Mouse (Mus musculus) embryo, embryonic 9.5 days (tissue): ENCODE data around the gene Nsf.
A peak's percentile ranks its signal among the peaks of the same experiment; 100 is the strongest.
"Not testable (repeated sequence)": the region's sequence is repeated elsewhere in the genome, so short reads cannot be mapped to it uniquely, and the experiment has no call there.

ENCODE experiments used
- DNase-seq: peaks from one replicate; pipeline ENCODE4 v3.0.0-alpha.2; 2017; ENCODE audit errors: extremely low spot score

Nsf gene

GRCm38 (mm10) chr11:103896056-103896455 is 57.8 kb downstream of the Nsf start:
- DNase-seq: no peak

DNA sequence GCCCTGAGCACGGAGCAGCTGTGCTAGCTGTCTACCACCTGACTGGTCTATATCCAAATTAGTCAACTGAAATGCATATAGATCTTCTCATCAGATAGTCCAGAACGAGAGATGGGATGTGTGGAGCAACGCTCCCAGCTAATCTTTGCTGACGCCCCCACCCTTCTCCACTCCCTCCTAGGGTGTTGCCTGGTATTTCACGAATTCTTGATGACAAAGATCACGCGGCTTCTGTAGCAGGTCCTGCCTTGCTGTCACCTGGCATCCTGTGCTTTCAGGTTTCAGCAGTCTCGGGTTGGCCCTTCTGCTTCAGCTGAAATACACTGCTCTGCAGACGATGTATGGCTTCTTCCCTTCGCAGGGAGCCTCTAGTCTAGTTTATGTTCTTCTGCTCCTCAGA is 61.0 kb downstream of the Nsf start:
- DNase-seq: no peak

DNA sequence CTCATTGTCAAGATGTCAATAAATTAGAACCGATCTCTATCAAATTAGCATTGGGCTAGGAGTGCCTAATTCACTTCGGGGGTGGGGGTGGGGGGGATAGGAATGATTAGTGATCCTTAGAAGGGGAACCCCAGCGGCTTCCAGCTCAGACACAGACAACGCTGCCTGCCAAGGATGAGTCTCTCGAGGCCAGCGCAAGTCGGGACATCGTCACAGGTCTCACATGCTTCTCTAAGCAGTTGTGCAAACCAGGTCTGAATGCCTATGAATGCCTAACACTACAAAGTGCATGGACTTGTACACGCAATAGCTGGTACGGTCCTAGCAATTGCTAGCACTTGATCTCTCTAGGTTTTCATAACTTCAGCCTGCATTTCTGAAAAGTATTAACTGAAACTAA is 62.1 kb downstream of the Nsf start:
- no peak for DNase-seq

DNA sequence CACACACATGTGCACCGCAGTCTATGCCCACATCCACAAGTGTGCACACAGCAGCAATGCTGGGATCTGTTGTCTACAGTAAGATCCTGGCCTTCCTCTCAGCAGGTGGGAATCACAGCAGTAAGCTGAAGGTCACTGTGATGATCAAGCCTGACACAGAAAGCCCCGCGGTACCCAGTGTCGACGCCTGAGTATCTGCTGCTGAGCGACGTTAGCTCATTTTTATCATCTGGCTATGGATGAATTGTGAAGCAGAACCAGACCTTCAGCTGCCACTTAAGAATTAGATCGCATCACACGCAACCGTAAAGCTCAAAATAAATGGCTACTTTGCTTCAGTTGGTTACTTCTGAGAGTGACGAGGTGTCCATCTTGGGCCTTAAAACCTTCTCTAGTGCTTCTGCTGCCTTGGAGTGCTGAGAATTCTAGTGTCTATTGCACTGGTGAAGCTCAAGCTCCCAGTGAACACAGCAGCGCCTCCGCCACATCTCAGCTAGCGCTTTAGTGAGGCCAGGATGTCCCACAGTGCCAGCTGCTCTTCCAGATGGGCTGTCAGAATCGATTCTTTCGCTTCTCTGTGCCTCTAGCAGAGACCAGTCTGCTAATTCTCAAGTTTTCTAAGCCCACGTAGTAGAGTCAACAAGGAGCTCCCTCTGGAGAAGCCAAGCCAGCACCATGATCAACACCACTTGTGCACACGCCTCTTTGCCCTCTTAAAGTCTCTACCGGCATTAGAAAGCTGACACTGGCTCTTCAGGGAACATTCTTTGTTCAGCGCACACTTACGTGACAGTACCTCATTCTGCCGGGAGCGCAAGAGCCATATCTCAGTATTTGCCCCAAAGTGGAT is 63.3 kb downstream of the Nsf start:
- no peak for DNase-seq

GRCm38 (mm10) chr11:103887724-103888410 is 66.0 kb downstream of the Nsf start:
- no peak for DNase-seq

GRCm38 (mm10) chr11:103884749-103885383 is 69.0 kb downstream of the Nsf start:
- DNase-seq: peak; percentile 64

GRCm38 (mm10) chr11:103883793-103884192 is 70.1 kb downstream of the Nsf start:
- no peak for DNase-seq

DNA sequence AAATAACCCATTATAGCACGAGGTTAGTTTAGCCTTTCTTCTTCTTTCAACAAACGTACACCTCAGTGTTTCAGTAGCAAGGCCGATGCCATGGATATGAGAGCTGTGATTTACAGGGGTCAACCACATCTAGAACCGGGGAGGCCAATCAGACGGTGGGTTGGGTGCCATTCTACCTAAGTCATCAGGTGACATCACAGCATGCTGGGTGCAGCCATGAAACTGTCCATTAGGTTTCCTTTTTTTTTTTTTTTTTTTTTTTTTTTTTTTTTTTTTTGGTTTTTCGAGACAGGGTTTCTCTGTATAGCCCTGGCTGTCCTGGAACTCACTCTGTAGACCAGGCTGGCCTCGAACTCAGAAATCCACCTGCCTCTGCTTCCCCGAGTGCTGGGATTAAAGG is 74.4 kb downstream of the Nsf start:
- DNase-seq: not testable (repeated sequence)

- DNase-seq: no peak
Measured at GRCm38 (mm10) chr11:103878441-103878840, 75.4 kb downstream of the Nsf start.

DNA sequence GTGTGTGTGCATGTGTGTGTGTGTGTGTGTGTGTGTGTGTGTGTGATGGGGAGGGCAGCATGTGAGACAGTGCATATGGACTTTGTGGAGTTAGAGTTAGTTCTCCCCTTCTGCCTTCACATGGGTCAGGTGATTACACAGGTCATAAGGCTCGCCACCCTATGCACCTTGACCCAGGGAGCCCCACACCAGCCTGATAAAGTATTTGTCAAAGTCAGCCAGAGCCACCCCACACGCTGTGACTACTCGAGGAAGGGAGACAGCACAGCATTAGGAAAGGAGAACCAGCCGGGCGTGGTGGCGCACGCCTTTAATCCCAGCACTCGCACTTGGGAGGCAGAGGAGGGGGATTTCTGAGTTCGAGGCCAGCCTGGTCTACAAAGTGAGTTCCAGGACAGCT is 83.5 kb downstream of the Nsf start:
- DNase-seq: no peak

GRCm38 (mm10) chr11:103867702-103868101 is 86.2 kb downstream of the Nsf start:
- DNase-seq: no peak

GRCm38 (mm10) chr11:103865346-103865745 is 88.5 kb downstream of the Nsf start:
- no peak for DNase-seq

DNA sequence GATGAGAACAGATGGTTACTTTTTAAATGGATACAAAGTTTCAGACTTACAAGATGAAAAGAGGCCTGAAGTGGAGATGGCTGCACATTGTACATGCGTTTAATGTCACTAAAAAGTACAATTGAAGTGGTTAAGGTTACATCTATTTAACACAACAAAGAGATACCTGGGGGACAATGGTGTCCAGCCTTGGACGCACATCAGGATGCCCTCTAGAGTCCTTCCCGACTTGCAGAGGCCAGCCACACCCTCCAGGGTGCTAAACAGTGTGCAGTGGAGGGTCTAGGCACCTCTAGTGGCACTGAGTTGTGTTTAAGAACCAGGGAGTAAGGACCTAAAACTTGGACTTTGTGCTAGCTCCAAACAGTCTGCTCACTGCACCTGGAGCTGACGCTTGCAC is 89.4 kb downstream of the Nsf start:
- no peak for DNase-seq

GRCm38 (mm10) chr11:103862951-103863350 is 90.9 kb downstream of the Nsf start:
- DNase-seq: no peak

- DNase-seq: no peak
Measured at GRCm38 (mm10) chr11:103859933-103860610, 93.8 kb downstream of the Nsf start.

- DNase-seq: no peak
Measured at GRCm38 (mm10) chr11:103858760-103859159, 95.1 kb downstream of the Nsf start.

- no peak for DNase-seq
Measured at GRCm38 (mm10) chr11:103856641-103857040, 97.2 kb downstream of the Nsf start.

- no peak for DNase-seq
Measured at GRCm38 (mm10) chr11:103854294-103854693, 99.6 kb downstream of the Nsf start.

- no peak for DNase-seq
Measured at GRCm38 (mm10) chr11:103853284-103853920, 100.5 kb downstream of the Nsf start.

DNA sequence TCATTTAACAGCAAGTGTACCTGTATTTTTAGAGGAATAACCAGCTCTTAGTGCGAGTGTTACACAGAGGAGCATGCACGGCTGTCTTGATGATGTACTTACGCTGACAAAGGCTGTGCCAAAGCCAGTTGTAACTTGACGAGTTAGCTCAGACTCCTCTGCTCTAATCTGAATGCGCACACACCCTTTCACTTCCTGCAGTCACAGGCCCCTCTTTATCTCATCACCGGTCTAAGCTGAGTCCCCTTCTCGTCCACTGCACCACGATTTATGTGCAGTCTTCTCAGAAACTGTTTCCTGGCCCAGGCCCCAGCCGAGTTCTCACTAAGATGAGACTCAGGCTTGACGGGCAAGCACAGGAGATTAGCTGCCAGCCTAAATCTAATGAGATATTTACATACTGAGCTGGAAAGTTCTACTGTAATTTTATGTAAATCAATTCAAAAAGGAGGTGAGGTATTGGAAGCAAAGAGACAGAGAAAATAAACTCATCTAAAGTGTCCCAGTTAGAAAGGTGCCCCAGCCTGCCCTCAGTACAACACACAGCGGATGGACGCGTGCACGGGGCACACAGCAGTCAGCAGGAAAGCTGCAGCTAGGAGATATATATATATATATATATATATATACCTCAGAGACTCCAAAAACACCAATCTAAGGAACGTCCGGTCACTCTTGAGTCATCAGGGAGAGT is 101.1 kb downstream of the Nsf start:
- DNase-seq: no peak

GRCm38 (mm10) chr11:103848287-103848686 is 105.6 kb downstream of the Nsf start:
- DNase-seq: no peak
